Comparison of ENCODE assay signal across 10 mouse cellular contexts in genomic region chr2:14740359-14740758, GRCm38 (mm10).
A peak's percentile ranks its signal among the peaks of the same experiment; 100 is the strongest.
DNase-seq lines count a peak whose midpoint lies in the region; ATAC-seq lines count a peak whose summit lies in the region.
"Had no signal": no experiment of that assay in that cellular context is flagged by ENCODE, and none has a peak within 500 bp of the region (broad histone marks: within the 10 kb centered on the region; RNA-seq: fewer than 3 reads in every experiment).

No protein-coding gene starts in this region.

- no peak overlapping the region for H3K27ac ChIP-seq in limb, embryonic 13.5 days
- H3K27ac ChIP-seq in limb, embryonic 10.5 days = no peak overlapping the region
- no peak overlapping the region for H3K27ac ChIP-seq in kidney, embryonic 16.5 days (ENCODE audit: low read length)

- H3K4me1 ChIP-seq in limb, embryonic 13.5 days = peaks cover 14% of the 10 kb centered on the region
- H3K4me1 ChIP-seq in limb, embryonic 10.5 days = peaks cover 5% of the 10 kb centered on the region; the same call in 1 of the 2 replicates
- H3K4me1 ChIP-seq in kidney, embryonic 16.5 days (ENCODE audit: insufficient read depth, low read length) = no peaks in the 10 kb centered on the region

- DNase-seq in embryo, embryonic 10.5 days (ENCODE audit: low spot score) = peak; percentile 39
- no peak for DNase-seq in embryo, embryonic 10 days (ENCODE audit: low spot score)
- no peak for DNase-seq in limb, embryonic 10.5 days (ENCODE audit: low spot score)
- DNase-seq in left cerebral cortex, postnatal 25 days (ENCODE audit: low spot score in 2 of 2) = peak; percentile 31 to 49
- DNase-seq in right cerebral cortex, postnatal 25 days = peak; percentile 22
- no peak for DNase-seq in heart, adult 8-10 months (ENCODE audit: low spot score)
- DNase-seq: kidney, adult 11 months had no signal

- H3K4me2 ChIP-seq in limb, embryonic 13.5 days (replicated peaks) = 0 out of 2 replicates have a peak overlapping the region, but pooled peaks have one; percentile 9
- no peak overlapping the region for H3K4me2 ChIP-seq in kidney, embryonic 16.5 days (replicated peaks; ENCODE audit: low read depth, low read length)

- H3K36me3 ChIP-seq in limb, embryonic 13.5 days = no peaks in the 10 kb centered on the region
- no peaks in the 10 kb centered on the region for H3K36me3 ChIP-seq in limb, embryonic 10.5 days
- H3K36me3 ChIP-seq in kidney, embryonic 16.5 days (ENCODE audit: insufficient read depth, low read length) = no peaks in the 10 kb centered on the region

- H3K27me3 ChIP-seq in limb, embryonic 13.5 days = no peaks in the 10 kb centered on the region
- H3K27me3 ChIP-seq in limb, embryonic 10.5 days (ENCODE audit: low read depth, poor library complexity, severe bottlenecking) = no peaks in the 10 kb centered on the region
- no peaks in the 10 kb centered on the region for H3K27me3 ChIP-seq in kidney, embryonic 16.5 days (ENCODE audit: insufficient read depth, low read length)

- no peaks in the 10 kb centered on the region for H3K9me3 ChIP-seq in limb, embryonic 13.5 days
- H3K9me3 ChIP-seq in limb, embryonic 10.5 days (replicated peaks) = no peaks in the 10 kb centered on the region
- no peaks in the 10 kb centered on the region for H3K9me3 ChIP-seq in kidney, embryonic 16.5 days (ENCODE audit: low read length)

- WGBS in limb, embryonic 13.5 days = 54% methylated on average over 7 of the region's 7 CpGs
- 89% methylated on average over 7 of the region's 7 CpGs for WGBS in limb, embryonic 10.5 days
- WGBS in kidney, embryonic 16.5 days = 63% methylated on average over 7 of the region's 7 CpGs

- no peak overlapping the region for H3K9ac ChIP-seq in limb, embryonic 13.5 days
- no peak overlapping the region for H3K9ac ChIP-seq in kidney, embryonic 16.5 days (replicated peaks; ENCODE audit: low read length)

- ATAC-seq in limb, embryonic 13.5 days (ENCODE audit: low FRiP score, low read depth) = no peak
- ATAC-seq in kidney, embryonic 16.5 days (ENCODE audit: low FRiP score, low TSS enrichment) = no peak
- ATAC-seq: activated CD4-positive, CD25-positive, alpha-beta regulatory T cell, adult 4 months had no signal

- H3K4me3 ChIP-seq in limb, embryonic 13.5 days = no peak overlapping the region
- no peak overlapping the region for H3K4me3 ChIP-seq in limb, embryonic 10.5 days
- H3K4me3 ChIP-seq in kidney, embryonic 16.5 days (ENCODE audit: low read length) = no peak overlapping the region

- intact Hi-C loops in left cerebral cortex, postnatal 25 days (cut with DNase I) = loop anchor here (10.0 kb wide), 1 partner anchor 304 kb away; the partner anchor contains the start of gene Arl5b

Comparison
In these comparisons a context has a peak if more than half of its experiments do, and no peak if none do; other contexts are left out.
1. DNase-seq: peak in embryo, embryonic 10.5 days (single experiment), left cerebral cortex, postnatal 25 days (2 of 2) and right cerebral cortex, postnatal 25 days (single experiment); none in embryo, embryonic 10 days (single experiment), limb, embryonic 10.5 days (single experiment) and heart, adult 8-10 months (single experiment).